Mouse (Mus musculus): Measurements from ENCODE around the gene Zfp969.
"Not testable (repeated sequence)": the region's sequence is repeated elsewhere in the genome, so short reads cannot be mapped to it uniquely, and the experiment has no call there.

Zfp969 gene

DNA sequence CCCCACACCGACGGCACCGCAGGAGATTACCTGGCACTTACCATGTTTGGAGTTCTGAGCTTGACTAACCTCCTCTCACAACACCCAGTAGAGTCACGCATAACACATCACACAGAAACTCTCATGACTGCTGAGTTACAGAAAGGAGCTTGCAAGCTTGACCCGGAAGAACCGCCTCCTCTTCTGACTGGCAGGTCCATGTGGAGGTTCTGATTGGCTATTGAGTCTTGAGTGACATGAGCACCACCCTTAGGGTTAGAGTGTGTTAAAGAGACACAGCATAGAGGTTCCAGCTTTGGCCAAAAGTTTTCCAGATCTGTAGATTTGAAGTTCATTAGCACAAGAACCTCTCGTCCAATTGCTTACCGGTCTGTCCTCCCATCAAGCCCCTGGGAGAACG lies at the start of gene Zfp969:
Gene Zfp969 (minus strand): TSS at position 101 of the 400 bp plus-strand sequence.
- DNase-seq (ENCODE audit: low spot score), result not testable (repeated sequence)

DNA sequence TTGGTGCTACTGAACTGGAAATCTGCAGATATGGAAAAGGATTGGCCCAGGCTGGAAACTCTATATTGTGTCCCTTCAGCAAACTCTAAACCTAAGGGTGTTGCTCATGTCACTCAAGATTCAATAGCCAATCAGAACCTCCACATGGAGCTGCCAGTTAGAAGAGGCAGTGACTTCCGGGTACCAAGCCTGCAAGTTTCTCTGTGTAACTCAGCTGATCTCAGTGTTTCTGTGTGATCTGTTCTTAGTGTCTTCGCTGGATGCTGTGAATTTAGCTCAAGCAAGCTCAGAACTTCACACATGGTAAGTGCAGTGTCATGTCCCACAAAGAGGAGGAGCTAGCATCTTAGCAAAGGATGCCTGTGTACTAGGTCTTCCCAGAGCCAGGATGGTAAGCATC lies 37.8 kb upstream of the Zfp969 start, which contains the start of gene Gm2007:
Gene Gm2007 (plus strand): TSS at position 301 of the 400 bp plus-strand sequence.
- DNase-seq (ENCODE audit: low spot score), result not testable (repeated sequence)

DNA sequence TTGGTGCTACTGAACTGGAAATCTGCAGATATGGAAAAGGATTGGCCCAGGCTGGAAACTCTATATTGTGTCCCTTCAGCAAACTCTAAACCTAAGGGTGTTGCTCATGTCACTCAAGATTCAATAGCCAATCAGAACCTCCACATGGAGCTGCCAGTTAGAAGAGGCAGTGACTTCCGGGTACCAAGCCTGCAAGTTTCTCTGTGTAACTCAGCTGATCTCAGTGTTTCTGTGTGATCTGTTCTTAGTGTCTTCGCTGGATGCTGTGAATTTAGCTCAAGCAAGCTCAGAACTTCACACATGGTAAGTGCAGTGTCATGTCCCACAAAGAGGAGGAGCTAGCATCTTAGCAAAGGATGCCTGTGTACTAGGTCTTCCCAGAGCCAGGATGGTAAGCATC lies 59.8 kb downstream of the Zfp969 start, which contains the start of gene Gm11007:
Gene Gm11007 (plus strand): TSS at position 301 of the 400 bp plus-strand sequence.
- DNase-seq (ENCODE audit: low spot score), result not testable (repeated sequence)
